Mouse (Mus musculus): Measurements from ENCODE around the gene Rrnad1.
A peak's percentile ranks its signal among the peaks of the same experiment; 100 is the strongest.

The Rrnad1 gene

GRCm38 (mm10) chr3:87930078-87930795 lies at the start of gene Rrnad1, which contains the start of gene Isg20l2:
TSS of gene Rrnad1 (minus strand) at chr3:87930717.
TSS of gene Isg20l2 (plus strand) at chr3:87930314.
- DNase-seq (ENCODE audit: extremely low spot score, low spot score) = peak; percentile 97

DNA sequence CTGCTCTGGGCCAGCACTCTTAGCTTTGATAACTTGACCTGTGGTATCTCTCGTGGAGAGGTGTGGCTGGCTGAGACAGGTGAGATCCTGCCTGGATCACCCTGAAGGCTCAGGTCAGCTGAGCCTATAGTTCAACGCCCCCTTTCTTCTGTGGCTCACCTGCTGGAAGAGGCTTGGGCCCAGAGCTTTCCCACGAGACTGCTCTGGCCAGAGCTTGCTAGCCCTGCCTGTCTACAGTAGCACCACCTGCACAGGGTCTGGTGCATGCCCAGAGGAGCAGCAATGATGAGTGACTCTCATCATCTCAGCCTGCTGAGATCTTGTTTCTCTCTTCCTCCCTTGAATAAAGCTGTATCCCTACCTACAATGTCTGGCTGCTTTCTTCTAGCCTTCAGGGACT lies 49.6 kb upstream of the Rrnad1 start:
- DNase-seq (ENCODE audit: extremely low spot score, low spot score) = no peak

- no peak for DNase-seq (ENCODE audit: extremely low spot score, low spot score)
These were observed 49.0 kb upstream of the Rrnad1 start for GRCm38 (mm10) chr3:87979493-87979892.

DNA sequence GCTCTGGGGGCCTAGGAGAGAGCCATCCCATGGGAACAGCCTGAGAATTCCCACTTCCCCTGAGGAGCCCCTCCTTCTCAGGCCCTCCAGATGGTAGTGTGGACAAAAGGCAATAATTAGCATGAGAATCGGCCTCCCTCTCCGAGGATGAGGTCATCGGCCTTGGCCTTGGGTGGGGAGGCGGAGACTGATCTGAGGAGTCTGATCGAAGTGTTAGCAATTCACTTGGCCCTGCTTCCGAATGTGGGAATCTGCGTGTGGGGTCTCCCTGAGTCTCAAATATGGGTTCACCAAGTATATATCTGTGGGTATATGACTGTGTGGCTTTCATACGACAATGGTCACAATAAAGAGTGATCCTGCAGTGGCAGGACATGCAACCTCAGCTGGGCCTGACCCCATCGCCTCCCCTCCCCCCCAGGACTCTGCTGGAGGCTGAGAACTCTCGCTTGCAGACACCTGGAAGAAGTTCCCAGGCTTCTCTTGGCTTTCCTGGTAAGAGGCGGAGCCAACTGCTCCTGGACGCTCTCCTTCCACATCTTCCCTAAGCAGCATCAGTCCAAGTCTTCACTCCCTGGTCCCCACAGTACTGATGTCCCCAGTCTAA lies 44.0 kb upstream of the Rrnad1 start:
- peak; percentile 83 for DNase-seq (ENCODE audit: extremely low spot score, low spot score)

DNA sequence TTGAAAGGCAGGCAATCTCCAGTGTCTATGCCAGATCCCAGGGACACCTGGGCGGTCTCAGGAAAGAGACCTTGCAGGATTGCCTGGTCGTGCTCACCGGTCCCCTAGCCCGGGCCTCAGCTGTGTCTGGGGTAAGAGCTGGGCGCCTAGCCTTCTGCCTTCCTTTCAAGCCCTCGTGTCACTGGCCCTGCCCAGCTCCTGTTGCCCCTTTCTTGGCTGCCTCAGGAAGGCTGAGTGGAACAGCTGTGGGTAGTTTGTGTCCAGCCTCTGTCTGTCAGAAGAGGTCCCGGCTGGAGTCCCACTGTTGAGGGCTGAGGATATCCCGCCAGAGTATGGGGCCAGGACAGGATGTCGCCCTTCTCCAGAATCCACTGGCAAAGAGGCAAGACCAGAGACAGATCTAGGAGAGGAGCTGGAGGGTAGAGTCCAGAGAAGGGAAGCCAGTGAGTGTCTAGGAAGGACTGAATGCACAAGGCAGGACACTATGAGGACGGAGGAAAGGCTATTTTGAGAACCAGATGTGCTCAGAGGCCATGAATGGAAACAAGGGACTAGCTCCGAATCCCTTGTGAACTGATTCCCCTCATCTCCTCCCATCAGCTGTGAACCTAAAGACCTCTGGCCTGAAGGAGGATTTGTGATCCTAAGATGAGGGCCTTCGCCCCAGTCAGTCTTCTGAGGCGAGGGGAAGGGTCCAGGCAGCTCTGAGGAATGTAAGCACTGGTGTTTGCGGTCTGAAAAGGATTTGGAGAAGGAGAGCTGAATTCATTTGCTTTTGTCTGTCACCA lies 43.3 kb upstream of the Rrnad1 start:
- DNase-seq (ENCODE audit: extremely low spot score, low spot score) = no peak

DNA sequence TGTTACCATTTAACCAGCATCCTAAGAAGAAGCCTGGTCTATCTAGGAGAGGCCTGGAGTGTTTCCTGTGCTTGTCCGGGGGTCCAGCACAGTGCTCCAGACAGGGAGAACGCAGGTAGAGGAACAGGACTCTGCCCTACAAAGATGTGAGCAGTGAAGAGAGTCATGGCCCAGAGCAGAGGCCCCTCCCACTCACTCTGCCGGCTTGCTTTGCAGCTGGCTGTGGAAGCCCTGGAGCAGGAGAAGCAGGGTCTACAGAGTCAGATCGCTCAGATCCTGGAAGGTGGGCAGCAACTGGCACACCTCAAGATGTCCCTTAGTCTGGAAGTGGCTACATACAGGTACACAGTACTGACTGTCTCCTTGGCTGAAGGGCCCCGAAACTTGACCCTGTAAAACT lies 42.3 kb upstream of the Rrnad1 start:
- DNase-seq (ENCODE audit: extremely low spot score, low spot score) = peak; percentile 40

GRCm38 (mm10) chr3:87972203-87972664 lies 41.7 kb upstream of the Rrnad1 start:
- DNase-seq (ENCODE audit: extremely low spot score, low spot score) = peak; percentile 59

GRCm38 (mm10) chr3:87971489-87972202 lies 41.1 kb upstream of the Rrnad1 start:
- peak; percentile 57 for DNase-seq (ENCODE audit: extremely low spot score, low spot score)

DNA sequence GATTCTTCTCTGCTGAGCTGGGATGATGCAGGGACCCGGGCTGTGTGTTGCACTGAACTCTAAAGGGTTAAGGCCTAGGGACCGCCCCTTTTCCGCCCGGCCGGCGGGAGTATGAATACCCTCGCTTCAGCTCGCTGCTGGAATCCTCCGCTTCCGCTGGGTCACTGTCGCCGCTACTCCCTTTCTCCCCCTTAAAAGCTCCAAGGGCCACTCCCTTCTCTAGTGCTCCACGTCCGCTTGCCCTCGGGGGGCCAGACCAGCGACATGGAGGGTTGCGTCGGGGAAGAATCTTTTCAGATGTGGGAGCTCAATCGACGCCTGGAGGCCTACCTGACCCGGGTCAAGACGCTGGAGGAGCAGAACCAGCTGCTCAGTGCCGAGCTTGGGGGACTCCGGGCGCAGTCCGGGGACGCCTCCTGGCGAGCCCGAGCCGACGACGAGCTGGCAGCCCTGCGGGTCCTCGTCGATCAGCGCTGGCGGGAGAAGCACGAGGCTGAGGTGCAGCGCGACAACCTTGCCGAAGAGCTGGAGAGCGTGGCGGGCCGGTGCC lies 40.5 kb upstream of the Rrnad1 start, which contains the start of gene Nes:
Nes (plus strand) TSS at position 140 of the 550 bp plus-strand sequence.
- DNase-seq (ENCODE audit: extremely low spot score, low spot score) = peak; percentile 92

DNA sequence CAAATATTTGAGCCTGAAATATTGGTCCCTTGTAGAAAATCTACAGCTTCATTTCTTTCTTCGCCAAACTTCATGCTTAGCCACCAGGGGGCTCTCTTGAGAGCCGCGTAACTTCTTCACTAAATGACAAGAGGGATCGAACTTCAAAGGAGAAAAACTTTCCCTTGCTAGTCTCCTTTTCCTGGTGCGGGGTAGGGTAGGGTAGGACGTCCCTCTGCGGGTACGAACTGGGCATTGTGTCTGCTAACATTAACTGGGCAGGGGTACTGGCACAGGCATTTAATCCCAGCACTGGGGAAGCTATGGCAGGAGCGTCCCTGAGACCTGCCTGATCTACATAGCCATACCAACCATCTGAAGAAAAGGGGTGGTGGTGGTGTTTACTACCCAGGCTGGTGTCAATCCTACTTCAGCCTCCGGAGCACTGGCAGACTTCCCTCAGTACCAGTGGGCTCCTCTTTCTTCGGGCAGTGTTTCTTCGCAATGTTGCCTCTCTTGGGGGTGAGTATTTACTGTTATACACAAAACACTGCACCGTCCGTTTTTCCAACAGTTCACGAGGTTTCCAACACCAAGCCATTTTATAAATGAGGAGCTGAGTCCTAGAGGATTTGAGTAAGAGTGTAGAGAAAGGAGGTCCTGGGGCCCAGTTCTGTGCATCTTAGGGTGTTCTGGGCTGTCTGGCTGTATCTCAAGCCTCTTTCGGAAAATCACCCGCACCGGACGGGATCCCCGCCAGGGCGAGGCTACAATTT lies 39.8 kb upstream of the Rrnad1 start:
- DNase-seq (ENCODE audit: extremely low spot score, low spot score) = peak; percentile 80

GRCm38 (mm10) chr3:87960586-87961191 lies 30.2 kb upstream of the Rrnad1 start:
- peak; percentile 90 for DNase-seq (ENCODE audit: extremely low spot score, low spot score)

- DNase-seq (ENCODE audit: extremely low spot score, low spot score) = no peak
These were observed 29.7 kb upstream of the Rrnad1 start for GRCm38 (mm10) chr3:87960191-87960585.

DNA sequence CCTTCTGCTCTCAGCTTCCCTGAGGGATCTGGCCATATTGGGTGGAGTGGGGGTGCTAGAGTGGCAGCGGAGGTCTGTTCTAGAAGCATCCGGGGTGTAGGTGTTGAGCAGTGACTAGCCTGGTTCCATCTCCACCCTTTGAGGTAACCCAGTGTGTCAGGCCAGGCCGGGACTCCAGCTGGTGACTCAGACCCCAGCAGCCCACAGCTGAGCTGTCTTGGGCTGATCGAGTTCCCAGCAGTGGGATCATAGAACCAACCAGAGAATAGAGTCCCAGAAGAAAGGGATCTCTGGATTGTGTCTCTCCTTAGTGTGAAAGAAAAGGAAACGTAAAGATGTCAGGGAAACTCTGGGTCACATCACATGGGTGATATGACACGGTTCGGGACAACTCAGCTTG lies 28.9 kb upstream of the Rrnad1 start:
- peak; percentile 46 for DNase-seq (ENCODE audit: extremely low spot score, low spot score)

DNA sequence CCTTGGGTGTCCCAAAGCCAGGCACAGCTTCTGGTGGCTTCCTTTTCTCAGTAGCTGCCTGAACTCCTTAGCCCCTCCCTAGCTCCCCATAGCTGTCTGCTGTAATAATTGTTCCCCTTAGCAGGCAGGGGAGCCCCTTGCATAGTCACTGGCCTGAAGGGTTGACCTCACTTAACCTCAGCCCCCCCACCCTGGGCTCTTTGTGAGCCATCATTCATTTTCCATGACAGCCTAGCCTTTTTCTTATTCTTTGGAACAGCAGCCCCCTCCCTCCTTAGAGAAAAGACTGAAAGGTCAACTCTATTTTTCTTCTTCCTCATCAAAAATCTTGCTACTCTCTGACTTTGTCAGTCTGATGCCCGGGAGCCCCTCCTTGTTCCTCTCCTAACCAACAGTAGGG lies 28.4 kb upstream of the Rrnad1 start:
- DNase-seq (ENCODE audit: extremely low spot score, low spot score) = peak; percentile 65

DNA sequence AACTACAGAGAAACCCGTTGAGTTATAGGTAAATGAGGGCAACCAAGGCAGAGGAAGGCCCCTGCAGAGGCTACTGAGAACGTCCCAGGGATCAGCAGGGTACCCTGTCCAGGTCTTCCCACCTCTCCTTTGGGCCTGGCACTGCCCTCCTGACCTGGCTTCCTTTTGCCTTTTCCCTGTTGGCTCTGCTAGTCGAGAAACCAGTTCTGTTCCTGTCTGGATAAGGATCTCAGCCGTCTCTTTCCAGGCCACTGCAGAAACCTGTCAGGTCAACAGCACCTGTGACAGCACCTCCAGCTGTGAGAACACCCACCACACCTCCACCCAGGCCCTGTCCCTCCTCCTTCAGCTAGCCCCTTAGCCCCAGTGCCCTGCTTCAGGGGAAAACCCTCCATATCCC lies 28.0 kb upstream of the Rrnad1 start:
- DNase-seq (ENCODE audit: extremely low spot score, low spot score) = no peak

GRCm38 (mm10) chr3:87958056-87958455 lies 27.5 kb upstream of the Rrnad1 start:
- DNase-seq (ENCODE audit: extremely low spot score, low spot score) = peak; percentile 64

GRCm38 (mm10) chr3:87952440-87952839 lies 21.9 kb upstream of the Rrnad1 start:
- DNase-seq (ENCODE audit: extremely low spot score, low spot score) = peak; percentile 45

GRCm38 (mm10) chr3:87951946-87952345 lies 21.4 kb upstream of the Rrnad1 start:
- DNase-seq (ENCODE audit: extremely low spot score, low spot score) = no peak

- DNase-seq (ENCODE audit: extremely low spot score, low spot score) = peak; percentile 61
These were observed 19.5 kb upstream of the Rrnad1 start for GRCm38 (mm10) chr3:87949955-87950515.

Measured in neural tube, embryonic 10.5 days (tissue).